Mouse (Mus musculus) gastrocnemius, postnatal 36 days (tissue): ENCODE measurements around the gene Stpg3. TPM values are rescaled to one million over a fixed set of nuclear protein-coding genes. Genes with fewer than 3 reads are reported as not detected.

Source experiments
- DNase-seq, 2 experiments: peaks; one replicate each; pipeline ENCODE4 v3.0.0; 2022
- intact Hi-C: fragments of 180-260 bp; cut with DNase I; formaldehyde crosslinking; loops from one replicate; pipeline ENCODE4 v1.15.1; 2025
- total RNA-seq, 2 experiments: library from RNA; stranded (reverse); gene quantifications; 2 replicates each; pipeline ENCODE4 v1.2.3; 2021

Stpg3 gene
- total RNA-seq, 2 experiments from 2014 or later: not detected

- intact Hi-C loops: no loop called here
- DNase-seq: no peak
These were observed 23.1 kb upstream of the Stpg3 start for GRCm38 (mm10) chr2:25237522-25237921.

- intact Hi-C loops: no loop called here
- no peak for DNase-seq
These were observed 22.2 kb upstream of the Stpg3 start, which contains the start of gene Rnf224 for GRCm38 (mm10) chr2:25236614-25237013. Rnf224 (minus strand) TSS chr2:25236787.

DNA sequence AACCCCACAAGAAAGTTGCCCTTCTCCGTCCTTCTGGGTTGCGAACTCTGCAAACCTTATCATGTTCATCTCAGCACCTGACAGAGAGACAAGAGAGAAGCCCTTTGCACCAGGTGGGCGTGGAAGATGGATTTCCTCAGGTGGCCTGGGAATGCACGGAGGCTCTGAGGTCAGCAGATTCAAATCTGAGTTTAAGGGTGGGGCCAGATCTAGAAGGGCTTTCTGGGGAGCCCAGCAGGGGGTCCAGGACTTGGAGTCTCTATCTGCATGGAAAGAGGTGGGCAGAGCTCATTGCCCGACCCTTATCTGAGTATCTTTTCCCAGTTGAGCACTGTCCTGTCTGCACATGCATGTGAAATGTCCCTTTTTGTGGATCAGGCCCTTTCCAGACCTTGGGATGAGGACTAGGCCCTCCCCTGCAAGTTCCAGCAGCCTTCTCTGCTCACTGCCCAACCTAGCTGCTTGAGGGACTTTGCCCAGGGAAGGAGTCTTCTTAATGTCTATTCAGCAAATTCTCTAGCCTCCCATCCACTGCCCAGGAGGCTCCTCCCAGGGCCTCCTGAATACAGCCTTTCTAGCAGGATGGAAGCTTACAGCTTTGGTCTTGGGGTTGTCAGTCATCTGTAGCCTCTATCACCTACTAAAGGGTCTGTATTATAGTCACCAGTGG, 20.2 kb upstream of the Stpg3 start:
- no peak for DNase-seq
- intact Hi-C loops: no loop called here

GRCm38 (mm10) chr2:25234050-25234449, 19.6 kb upstream of the Stpg3 start, which contains the start of gene Slc34a3:
Slc34a3 (minus strand) TSS chr2:25234364.
- no peak for DNase-seq
- intact Hi-C loops: no loop called here

- intact Hi-C loops: no loop called here
- no peak for DNase-seq
These were observed 19.0 kb upstream of the Stpg3 start for GRCm38 (mm10) chr2:25233421-25233820.

- intact Hi-C loops: no loop called here
- DNase-seq: no peak
These were observed 16.6 kb upstream of the Stpg3 start for GRCm38 (mm10) chr2:25231038-25231437.

DNA sequence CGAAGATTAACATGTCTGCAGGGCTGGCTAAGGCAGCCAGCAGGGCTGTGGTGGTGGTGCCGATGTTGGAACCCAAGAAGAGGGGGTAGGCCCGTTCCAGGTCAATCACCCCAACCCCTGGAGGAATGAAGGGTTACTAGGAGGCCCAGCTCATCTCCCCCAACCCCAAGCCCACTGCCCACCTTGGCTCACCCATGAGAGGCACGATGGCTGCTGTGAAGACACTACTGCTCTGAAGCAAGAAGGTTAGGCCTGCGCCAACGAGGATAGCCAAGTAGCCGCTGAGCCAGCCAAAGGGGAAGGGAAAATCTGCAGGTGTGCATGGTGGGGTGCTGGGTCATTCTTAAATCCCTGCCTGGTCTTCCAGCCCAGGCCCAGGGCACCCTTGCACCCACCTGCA, 16.1 kb upstream of the Stpg3 start:
- intact Hi-C loops: no loop called here
- DNase-seq: no peak

GRCm38 (mm10) chr2:25229582-25229981, 15.1 kb upstream of the Stpg3 start:
- DNase-seq: no peak
- intact Hi-C loops: no loop called here

GRCm38 (mm10) chr2:25228995-25229530, 14.6 kb upstream of the Stpg3 start:
- DNase-seq: no peak
- intact Hi-C loops: loop anchor here (1.0 kb wide), 1 partner anchor 36 kb away; no protein-coding TSS in a partner anchor

- intact Hi-C loops: loop anchor here (1.0 kb wide), 1 partner anchor 35 kb away; no protein-coding TSS in a partner anchor
- peak; percentile 78 to 85 for DNase-seq
These were observed 14.0 kb upstream of the Stpg3 start for GRCm38 (mm10) chr2:25228431-25228889.

DNA sequence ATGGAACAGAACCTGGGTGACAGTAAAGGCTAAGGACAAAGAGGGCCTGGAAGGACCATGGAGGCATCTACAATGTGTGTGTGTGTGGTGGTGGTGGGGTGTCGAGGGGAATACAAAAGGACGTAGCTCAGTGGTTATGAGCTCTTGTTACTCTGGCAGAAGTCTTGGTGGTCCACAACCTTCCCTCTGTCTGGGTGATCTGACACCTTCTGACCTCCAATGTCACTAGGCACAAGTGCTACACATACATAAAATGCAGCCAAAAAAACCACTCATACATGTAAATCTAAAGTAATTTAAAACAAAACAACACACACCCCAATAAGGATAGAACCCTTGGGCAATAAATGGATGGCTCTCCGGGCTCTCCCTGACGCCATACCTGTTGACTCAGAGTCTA, 13.0 kb upstream of the Stpg3 start:
- intact Hi-C loops: no loop called here

DNA sequence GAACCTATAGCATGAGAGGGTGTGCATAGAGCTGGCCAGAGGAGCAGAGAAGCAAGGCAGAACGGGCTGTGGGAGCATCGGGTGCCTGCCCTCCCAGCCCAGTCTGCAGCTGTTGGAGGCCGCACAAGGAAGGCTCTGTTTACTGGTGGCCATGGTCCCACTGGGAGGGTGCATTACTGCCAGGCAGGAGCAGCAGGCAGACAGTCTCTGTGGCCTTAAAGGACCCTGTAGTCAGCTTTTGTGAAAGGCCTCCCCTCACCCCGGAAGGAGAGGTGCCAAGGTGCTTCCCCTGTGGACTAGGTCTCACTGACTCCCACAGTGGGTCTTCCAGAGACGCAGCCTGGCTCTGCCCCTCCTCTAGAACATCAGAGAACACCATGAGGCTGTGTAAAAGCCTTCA, 12.4 kb upstream of the Stpg3 start:
- peak; percentile 39 to 40 for DNase-seq
- intact Hi-C loops: no loop called here

More for the DNA sequence above, 13.0 kb upstream of the Stpg3 start:
- DNase-seq: no peak

- no peak for DNase-seq
- intact Hi-C loops: no loop called here
These were observed 11.5 kb upstream of the Stpg3 start for GRCm38 (mm10) chr2:25225811-25226379.

- DNase-seq: peak; percentile 94 to 99
- intact Hi-C loops: no loop called here
These were observed 10.6 kb upstream of the Stpg3 start for GRCm38 (mm10) chr2:25224766-25225752.

DNA sequence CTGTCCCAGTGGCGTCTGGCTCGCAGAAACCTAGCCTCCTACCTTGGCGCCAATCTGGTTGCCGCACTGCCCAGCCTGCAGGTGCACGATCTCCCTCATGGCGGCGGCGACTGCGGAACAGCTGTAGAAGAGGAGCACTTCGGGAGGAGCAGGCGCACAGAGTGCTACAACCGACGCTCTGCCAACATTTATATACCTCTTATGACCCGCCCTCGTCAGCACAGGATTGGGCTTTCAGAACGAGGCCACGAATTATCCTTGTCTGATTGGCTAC, 10.0 kb upstream of the Stpg3 start, which contains the start of gene Tubb4b:
Gene Tubb4b (minus strand): TSS at position 211 of the 274 bp plus-strand sequence.
- intact Hi-C loops: no loop called here
- no peak for DNase-seq

DNA sequence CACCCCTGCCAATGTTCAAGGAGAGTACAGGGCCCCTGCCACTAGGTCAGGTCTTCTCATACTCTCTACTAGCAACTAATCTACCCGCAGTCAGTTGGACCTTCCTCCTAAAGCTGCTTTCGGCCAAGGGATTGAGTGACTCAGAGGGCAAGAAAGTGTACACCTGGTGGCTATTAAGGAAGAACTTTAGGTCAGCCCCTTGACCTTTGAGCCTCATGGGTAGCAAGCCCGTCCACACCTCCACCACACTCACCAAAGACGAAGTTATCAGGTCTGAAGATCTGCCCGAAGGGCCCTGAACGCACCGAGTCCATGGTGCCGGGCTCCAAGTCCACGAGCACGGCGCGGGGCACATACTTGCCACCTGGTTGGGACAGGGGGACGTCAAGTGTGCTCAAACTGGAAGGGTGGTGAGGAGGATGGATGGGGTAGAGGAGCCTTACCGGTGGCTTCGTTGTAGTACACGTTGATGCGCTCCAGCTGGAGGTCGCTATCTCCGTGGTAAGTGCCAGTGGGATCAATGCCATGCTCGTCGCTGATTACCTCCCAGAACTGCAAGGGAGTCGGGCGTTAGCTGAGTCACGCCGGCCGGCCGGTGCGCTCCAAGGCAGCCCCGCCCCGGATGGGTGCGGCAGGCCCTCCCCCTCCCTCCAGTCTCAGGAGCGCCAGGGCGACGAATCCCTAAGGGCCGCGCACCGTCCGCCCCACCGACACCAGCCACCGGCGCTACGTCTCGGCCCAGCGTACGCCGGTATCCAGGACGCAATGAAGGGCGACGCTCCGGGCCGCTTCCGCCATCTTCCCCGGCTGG, 9.4 kb upstream of the Stpg3 start:
- intact Hi-C loops: no loop called here
- DNase-seq: peak; percentile 72 to 78

DNA sequence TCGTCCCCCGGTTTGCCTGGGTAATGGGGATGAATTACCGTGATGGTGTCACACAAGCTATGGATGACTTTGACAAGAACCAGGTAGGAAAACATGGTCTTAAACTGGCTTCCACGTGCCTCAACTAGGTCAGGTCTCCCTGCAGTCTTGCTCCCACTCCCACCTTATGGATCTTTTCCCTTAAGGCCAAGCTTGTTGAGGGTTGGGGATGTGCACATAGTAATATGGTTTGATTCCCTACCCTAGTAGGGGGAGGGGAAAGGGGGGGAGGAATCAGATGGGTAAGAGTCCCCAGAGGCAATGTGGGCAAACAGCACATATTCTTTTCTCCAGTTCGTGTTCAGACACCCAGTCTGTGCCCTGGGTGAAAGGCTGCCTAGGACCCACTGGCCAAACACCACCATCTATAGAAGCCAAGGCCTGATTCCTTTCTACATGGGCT, 6.9 kb upstream of the Stpg3 start:
- no peak for DNase-seq

DNA sequence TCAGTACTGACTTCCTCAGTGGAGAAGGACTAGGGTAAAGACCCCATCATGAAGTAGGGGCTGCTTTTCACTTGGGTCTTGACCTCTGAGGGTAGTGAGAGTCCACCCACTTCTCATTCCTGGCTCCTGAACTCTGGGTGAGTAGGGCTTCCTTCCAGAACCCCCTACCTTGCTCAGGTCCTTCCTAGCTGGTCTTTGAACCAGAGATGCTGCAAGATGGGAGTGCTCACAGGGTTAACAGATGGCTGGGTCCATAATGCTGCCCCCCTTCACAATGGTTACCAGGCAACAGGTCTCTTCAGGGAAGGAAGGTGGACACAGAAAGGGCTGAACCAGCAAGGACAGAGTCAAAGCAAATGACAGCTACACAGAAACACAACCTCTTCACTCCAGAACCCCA, 4.0 kb upstream of the Stpg3 start, which contains the start of gene Fam166a:
Gene Fam166a (plus strand): TSS at position 301 of the 400 bp plus-strand sequence.
- no peak for DNase-seq
- intact Hi-C loops: no loop called here

More for the DNA sequence above, 6.9 kb upstream of the Stpg3 start:
- intact Hi-C loops: no loop called here

DNA sequence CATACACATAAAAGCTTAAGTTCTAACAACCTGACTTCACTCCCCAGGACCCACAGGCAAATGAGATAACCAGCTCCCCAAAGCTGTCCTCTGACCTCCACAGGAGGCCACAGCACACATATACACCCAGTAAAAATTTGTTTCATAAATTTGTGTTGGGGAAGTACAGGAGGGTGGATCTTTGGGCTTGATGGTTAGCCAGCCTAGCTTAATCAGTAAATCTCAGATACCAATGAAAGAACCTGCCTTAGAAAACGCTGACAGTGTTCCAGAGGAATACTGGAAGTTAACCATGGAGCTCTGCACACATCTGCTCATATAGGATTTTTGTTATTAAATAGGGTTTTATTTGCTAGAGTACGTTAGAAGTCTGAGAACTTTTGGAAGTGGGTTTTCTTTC, 3.2 kb upstream of the Stpg3 start:
- DNase-seq: no peak
- intact Hi-C loops: no loop called here
